Mouse (Mus musculus) brain, adult 2 months (tissue): ENCODE results near the gene Enox1.

Experiments
- DNase-seq: peaks from one replicate; pipeline ENCODE4 v3.0.0; 2011; ENCODE audit warnings: low read depth, low spot score

Gene Enox1

GRCm38 (mm10) chr14:77195314-77196020, 38.9 kb downstream of the Enox1 start:
- DNase-seq, result no peak

- no peak for DNase-seq
Measured at GRCm38 (mm10) chr14:77196246-77196645, 39.7 kb downstream of the Enox1 start.

- no peak for DNase-seq
Measured at GRCm38 (mm10) chr14:77197414-77197915, 40.9 kb downstream of the Enox1 start.

DNA sequence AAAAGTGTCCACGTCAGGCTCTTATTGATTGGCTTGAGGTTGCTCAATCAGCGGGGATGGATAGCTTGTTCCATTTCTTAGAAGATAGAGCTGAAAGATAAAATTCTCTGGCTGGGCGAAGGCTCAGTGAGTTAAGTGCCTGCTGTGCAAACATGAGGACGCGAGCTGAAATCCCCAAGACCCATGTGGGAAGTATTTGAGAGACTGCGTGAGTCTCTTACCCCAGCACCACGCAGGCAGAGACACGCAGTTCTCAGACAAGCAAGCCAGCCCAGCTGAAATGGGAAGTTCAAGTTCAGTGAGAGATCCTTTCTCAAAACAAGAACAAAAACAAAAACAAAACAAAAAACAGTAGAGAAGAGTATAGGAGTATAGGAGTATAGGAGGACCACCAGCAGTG, 54.3 kb downstream of the Enox1 start:
- no peak for DNase-seq

GRCm38 (mm10) chr14:77213210-77213609, 56.6 kb downstream of the Enox1 start:
- no peak for DNase-seq

DNA sequence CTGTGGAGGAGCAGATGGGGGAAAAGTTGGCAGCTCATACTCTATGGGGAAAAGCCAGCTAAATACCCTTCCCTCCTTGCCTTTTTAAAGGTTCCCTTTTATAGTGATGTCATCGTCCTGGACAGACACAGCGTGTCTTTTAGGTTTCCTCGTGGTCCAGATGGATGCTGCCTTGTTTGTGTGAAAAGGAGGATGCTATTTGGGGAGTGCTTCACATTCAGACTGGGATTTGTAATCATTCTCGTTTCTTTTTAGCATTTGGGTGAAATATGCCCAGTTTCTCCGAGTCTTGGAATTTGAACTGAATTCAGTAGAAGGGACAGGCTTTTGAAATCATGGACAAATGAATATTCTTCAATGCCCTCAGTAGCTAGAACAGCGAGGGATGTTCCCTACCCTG, 58.3 kb downstream of the Enox1 start:
- peak; percentile 82 for DNase-seq

GRCm38 (mm10) chr14:77225346-77225745, 68.8 kb downstream of the Enox1 start:
- peak; percentile 87 for DNase-seq

- DNase-seq, result no peak
Measured at GRCm38 (mm10) chr14:77238811-77239210, 82.2 kb downstream of the Enox1 start.

DNA sequence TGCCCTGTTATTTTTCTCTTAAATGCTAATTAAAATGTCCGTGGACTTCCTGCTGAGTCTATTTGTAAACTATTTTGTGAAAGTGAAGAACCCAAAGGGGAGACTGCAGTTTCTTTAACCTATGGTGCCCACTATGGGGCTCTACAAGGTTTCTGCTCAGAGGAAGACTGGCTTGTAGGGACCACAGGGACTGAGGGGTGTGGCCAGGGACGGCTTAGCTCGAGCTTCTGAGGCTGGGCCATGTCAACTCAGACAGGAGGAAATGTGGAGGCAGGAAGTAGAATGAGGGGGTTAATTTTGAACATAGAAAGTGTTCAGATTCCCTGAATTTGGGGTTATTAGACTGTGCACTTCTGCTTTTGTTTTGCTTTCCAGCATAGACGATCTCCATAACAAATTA, 82.8 kb downstream of the Enox1 start:
- no peak for DNase-seq

DNA sequence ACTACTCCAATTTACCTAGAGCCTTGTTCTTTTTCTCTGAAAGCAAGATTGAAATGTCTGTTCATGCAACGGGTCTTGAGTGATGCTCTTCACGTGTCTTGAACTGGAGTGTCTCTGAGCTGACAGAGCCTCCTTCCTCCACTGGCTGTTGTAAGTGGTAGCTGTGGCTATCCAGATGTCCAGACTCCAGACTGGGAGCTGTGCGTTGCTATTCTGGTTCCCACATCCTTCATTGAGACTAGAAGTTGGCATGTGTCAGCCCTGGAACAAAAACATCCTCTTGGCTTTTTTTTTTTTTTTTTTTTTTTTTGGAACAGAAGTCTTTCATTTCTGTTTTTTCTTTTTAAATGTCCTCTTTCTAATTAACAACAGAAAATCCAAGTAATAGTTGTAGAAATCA, 90.4 kb downstream of the Enox1 start:
- no peak for DNase-seq

GRCm38 (mm10) chr14:77248426-77248825, 91.9 kb downstream of the Enox1 start:
- DNase-seq, result peak; percentile 81

DNA sequence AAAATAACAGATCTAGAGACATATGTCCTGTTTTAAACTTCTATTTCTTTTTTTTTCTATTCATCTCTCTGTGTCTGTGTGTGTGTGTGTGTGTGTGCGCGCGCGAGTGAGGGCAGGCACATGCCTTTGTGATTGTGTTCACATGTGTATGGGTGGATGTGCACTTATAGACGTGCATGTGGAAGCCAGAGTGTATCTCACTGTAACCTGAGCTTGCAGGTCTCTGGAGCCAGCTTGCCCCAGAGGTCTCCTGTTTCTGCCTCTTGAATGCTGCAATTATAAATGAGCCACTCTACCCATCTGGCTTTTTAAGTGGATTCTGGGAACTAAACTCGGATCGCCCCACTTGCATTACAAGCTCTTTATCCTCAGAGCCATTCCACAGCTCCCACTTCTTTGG, 92.4 kb downstream of the Enox1 start:
- DNase-seq, result no peak

DNA sequence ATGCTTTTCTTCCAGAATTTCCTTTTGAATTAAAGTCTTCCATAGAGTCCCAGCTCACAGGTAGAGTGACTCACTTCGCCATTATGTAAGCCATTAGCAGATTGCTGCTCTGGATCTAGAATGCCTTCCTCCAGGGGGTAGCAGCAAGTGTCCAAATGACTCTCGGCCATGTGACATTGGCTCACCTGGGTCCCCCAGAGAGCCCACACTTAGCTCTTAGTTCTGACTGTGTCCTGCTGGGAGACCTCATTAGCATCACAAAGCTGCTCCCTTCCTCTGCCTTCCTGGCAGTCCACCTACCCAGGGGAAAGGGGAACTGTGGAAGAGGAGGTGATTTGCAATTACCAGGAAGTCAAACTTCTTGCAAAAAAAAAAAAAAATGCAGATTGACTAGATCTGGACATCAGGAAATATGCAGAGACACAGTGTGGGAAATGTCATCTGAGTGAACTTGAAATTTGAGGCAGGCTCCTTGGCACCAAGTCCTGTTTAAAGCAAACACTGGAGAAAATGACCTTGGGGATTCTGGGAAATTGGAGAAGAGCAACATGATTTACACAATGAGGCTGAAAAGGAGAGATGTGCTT, 94.2 kb downstream of the Enox1 start:
- DNase-seq, result peak; percentile 48

GRCm38 (mm10) chr14:77255201-77255600, 98.6 kb downstream of the Enox1 start:
- DNase-seq, result no peak

DNA sequence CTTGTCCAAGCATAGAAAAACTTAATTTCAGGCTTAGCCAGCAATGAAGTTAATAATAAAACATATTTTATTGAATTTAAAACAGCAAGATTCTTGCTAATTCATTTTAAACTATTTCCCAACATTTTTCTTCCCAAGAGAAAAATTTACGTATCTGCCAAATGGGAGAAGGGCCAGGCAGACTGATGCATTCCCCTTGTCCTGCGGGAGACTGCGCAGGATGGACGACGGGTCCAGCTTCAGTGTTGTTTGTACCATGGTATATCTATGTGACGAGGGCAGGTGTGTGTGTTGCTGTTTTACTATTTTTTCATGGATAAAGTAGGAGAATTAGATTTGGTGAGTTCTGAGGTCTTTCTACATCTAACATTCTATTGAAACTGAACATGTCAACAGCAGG, 99.1 kb downstream of the Enox1 start:
- no peak for DNase-seq

DNA sequence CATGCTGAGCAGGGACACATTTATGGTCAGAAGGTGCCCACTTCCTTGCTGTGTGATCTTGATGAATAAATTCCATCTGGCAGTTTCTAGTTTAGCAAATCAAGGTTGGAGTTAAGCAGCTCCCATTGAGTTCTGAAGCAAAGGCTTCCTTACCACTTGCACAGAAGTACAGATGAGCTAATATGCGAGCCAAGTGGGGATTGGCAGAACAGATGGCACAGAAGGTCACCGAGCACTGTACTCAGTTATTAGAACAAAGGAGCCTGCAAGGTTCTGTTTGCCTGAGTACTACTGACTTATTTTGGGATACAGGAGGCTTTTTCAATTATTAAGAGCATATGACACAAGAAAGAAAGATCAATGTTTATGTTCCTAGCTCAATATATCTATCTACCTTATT, 100.4 kb downstream of the Enox1 start:
- peak; percentile 97 for DNase-seq

GRCm38 (mm10) chr14:77257461-77257860, 100.9 kb downstream of the Enox1 start:
- DNase-seq, result no peak

DNA sequence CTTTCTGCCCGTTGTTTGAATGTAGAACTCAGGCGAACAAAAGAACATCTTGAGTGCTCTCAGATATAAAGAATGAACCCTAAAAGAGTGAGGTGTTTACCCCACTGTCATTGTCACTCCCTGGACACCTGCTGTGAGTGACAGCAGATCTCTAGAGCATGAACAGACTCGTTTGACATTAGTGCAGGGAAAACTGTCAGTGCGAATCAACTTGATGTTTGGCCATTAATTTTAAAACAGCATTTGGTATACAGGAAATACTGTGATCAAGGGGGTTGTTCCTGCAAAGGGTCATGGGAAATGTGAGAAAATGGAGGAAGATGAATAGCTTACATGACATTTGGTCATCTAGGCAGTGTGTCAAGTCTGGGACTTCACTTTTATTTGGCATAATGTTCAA, 101.6 kb downstream of the Enox1 start:
- no peak for DNase-seq

GRCm38 (mm10) chr14:77259686-77260085, 103.1 kb downstream of the Enox1 start:
- DNase-seq, result peak; percentile 71

GRCm38 (mm10) chr14:77260107-77260506, 103.5 kb downstream of the Enox1 start:
- no peak for DNase-seq

- peak; percentile 29 for DNase-seq
Measured at GRCm38 (mm10) chr14:77266805-77267771, 110.5 kb downstream of the Enox1 start.

DNA sequence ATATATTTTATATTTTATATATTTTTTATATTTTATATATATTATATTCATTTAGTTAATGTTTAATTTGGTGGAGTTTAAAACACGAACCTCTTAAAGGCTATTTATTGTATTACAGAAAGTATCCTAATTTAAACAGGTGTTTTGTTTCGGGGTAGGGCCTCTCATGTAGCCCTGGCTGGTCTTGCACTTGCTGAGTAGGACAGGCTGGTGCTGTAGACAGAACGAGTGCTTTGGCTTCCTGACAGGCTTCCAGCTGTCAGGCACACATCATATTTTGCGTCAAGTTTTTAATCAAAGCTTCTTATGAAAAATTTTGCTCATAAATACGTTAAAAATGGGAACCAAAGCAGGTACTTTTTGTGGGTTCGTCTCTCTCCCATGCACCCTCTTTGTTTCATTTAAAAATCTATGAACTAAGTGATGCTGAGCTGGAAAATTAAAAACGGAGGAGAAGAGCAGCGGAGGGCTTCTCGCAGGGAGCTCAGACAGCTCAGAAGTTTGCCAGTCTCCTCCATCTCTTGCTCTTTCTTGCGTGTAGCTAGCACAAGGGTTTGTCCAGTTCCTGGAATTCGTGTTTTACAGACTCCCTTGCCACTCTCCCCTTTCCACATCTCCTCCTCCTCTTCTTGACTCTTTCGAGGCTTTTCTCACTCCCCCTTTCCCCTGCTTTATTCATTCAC, 115.8 kb downstream of the Enox1 start:
- DNase-seq, result no peak
